Mouse (Mus musculus) thymus, postnatal 10 days (tissue): Measurements from ENCODE around the gene Arhgap22.

Experiments used
- DNase-seq, 2 experiments: peaks; one replicate each; pipeline ENCODE4 v3.0.0; 2021; ENCODE audit warnings: low spot score in 2 of 2

Gene Arhgap22

GRCm38 (mm10) chr14:33369375-33369774 lies 155.5 kb downstream of the Arhgap22 start:
- peak in 1 of 2 experiments; percentile 2 for DNase-seq

- peak in 1 of 2 experiments; percentile 2 for DNase-seq
These were observed 156.2 kb downstream of the Arhgap22 start for GRCm38 (mm10) chr14:33370056-33370455.

- peak in 1 of 2 experiments; percentile 19 for DNase-seq
These were observed 157.4 kb downstream of the Arhgap22 start for GRCm38 (mm10) chr14:33371248-33371647.

GRCm38 (mm10) chr14:33373271-33373670 lies 159.4 kb downstream of the Arhgap22 start:
- DNase-seq, result no peak

- DNase-seq, result no peak
These were observed 160.3 kb downstream of the Arhgap22 start for GRCm38 (mm10) chr14:33374089-33374488.

- DNase-seq, result no peak
These were observed 163.4 kb downstream of the Arhgap22 start for GRCm38 (mm10) chr14:33377211-33377610.

- DNase-seq, result no peak
These were observed 164.9 kb downstream of the Arhgap22 start for GRCm38 (mm10) chr14:33378723-33379122.

- DNase-seq, result no peak
These were observed 167.1 kb downstream of the Arhgap22 start for GRCm38 (mm10) chr14:33380830-33381457.

- DNase-seq, result no peak
These were observed 184.4 kb downstream of the Arhgap22 start for GRCm38 (mm10) chr14:33398065-33398860.

GRCm38 (mm10) chr14:33400019-33400418 lies 186.2 kb downstream of the Arhgap22 start:
- DNase-seq, result no peak

GRCm38 (mm10) chr14:33402331-33402730 lies 188.5 kb downstream of the Arhgap22 start:
- peak in 1 of 2 experiments; percentile 12 for DNase-seq

- DNase-seq, result no peak
These were observed 201.9 kb downstream of the Arhgap22 start for GRCm38 (mm10) chr14:33415746-33416145.

GRCm38 (mm10) chr14:33418311-33418909 lies 204.6 kb downstream of the Arhgap22 start:
- DNase-seq, result no peak
